Mouse (Mus musculus) ES-E14 (cell line): ENCODE results near the gene Cpt1a. TPM values are rescaled to one million over a fixed set of nuclear protein-coding genes. Genes with fewer than 3 reads are reported as not detected.
A peak's percentile ranks its signal among the peaks of the same experiment; 100 is the strongest.

Source experiments
- DNase-seq: peaks from one replicate; pipeline ENCODE4 v3.0.0-alpha.2; 2013; ENCODE audit warnings: low read depth, low spot score
- H3K27ac ChIP-seq: 2 replicates; pipeline ENCODE4 v1.5.1; 2012; ENCODE audit warnings: low read depth, mild to moderate bottlenecking, low read length, moderate library complexity, mixed read lengths; ENCODE audit not compliant: poor library complexity, insufficient read depth, severe bottlenecking
- H3K36me3 ChIP-seq: 2 replicates; pipeline ENCODE4 v1.6.1; 2012; ENCODE audit warnings: mild to moderate bottlenecking, low read length, moderate library complexity, mixed read lengths; ENCODE audit not compliant: control insufficient read depth, poor library complexity, insufficient read depth, severe bottlenecking
- H3K4me1 ChIP-seq, 2 experiments: fragments of 150-350 bp in 1 of 2; sonication (generic) in 1 of 2; 2 replicates each; pipeline ENCODE4 v1.6.1; 2012; ENCODE audit warnings: low read length in 2 of 2, mild to moderate bottlenecking in 1 of 2, mixed read lengths in 1 of 2; ENCODE audit not compliant: control insufficient read depth in 2 of 2, insufficient read depth in 2 of 2, poor library complexity in 1 of 2
- H3K4me3 ChIP-seq, 2 experiments: fragments of 150-350 bp in 1 of 2; sonication (generic) in 1 of 2; 2 replicates each; pipeline ENCODE4 v1.5.1; 2012; ENCODE audit warnings: low read length in 2 of 2, low read depth in 1 of 2, mild to moderate bottlenecking in 1 of 2, mixed read lengths in 1 of 2; ENCODE audit not compliant: insufficient read depth in 1 of 2, poor library complexity in 1 of 2, severe bottlenecking in 1 of 2
- H3K9ac ChIP-seq: 2 replicates; pipeline ENCODE4 v1.6.1; 2012; ENCODE audit warnings: low read depth, mild to moderate bottlenecking, low read length, mixed read lengths; ENCODE audit not compliant: poor library complexity, insufficient read depth, severe bottlenecking
- H3K9me3 ChIP-seq: fragments of 150-350 bp; sonication (generic); 2 replicates; pipeline ENCODE4 v1.6.1; 2012; ENCODE audit warnings: low read depth, mild to moderate bottlenecking, low read length; ENCODE audit not compliant: control insufficient read depth, insufficient read depth
- CHD2 ChIP-seq: IDR thresholded peaks from 2 replicates; pipeline ENCODE4 v1.6.1; 2014; ENCODE audit warnings: mild to moderate bottlenecking, low read depth, low read length, inconsistent platforms
- HCFC1 ChIP-seq: IDR thresholded peaks from 2 replicates; pipeline ENCODE4 v1.6.1; 2012; ENCODE audit warnings: low read length, inconsistent platforms, borderline replicate concordance; ENCODE audit not compliant: insufficient read depth
- MAFK ChIP-seq: IDR thresholded peaks from 2 replicates; pipeline ENCODE4 v1.6.1; 2014; ENCODE audit warnings: mild to moderate bottlenecking, low read depth, low read length, inconsistent platforms; ENCODE audit not compliant: insufficient read depth
- ZC3H11A ChIP-seq: IDR thresholded peaks from 2 replicates; pipeline ENCODE4 v1.6.1; 2012; ENCODE audit warnings: low read depth, mild to moderate bottlenecking, inconsistent platforms, low read length, borderline replicate concordance
- ZNF384 ChIP-seq: IDR thresholded peaks from 2 replicates; pipeline ENCODE4 v1.6.1; 2012; ENCODE audit warnings: low read depth, low read length, inconsistent platforms
- in situ Hi-C, 2 experiments: fragments of 600-800 bp; cut with MboI; formaldehyde crosslinking; loops; one replicate each; pipeline ENCODE4 v1.15.1; 2025; ENCODE audit warnings: low sequenced_read_pairs in 2 of 2, inconsistent platforms in 1 of 2; ENCODE audit not compliant: unreplicated experiment in 2 of 2
- total RNA-seq: library from RNA; depleted of rRNA; stranded (reverse); fragments of 300-350 nt; gene quantifications from 2 replicates; pipeline ENCODE4 v1.2.3, GENCODE M21; 2012

Gene Cpt1a
- total RNA-seq, 1 experiment = 15.7 TPM

DNA sequence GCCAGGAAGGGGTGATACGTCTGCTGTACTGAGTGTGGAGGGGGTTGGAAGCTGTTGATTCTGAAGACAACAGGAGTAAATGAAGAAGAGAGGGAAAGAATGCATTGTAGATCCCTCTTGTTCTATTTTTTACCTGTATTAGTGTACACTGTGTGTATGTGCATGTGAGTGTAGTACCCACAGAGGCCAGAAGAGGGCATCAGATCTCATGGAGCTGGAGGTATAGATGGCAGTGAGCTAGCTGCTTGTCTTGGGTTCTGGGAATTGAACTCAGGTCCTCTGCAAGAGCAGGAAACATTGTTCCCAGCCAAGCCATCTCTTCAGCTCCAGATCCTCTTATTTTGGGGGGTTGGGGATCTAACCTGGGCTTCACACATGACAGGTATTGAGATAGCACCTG, 25.6 kb downstream of the Cpt1a start:
- H3K36me3 ChIP-seq = peaks cover 12% of the 10 kb centered on the region; the same call in 1 of the 2 replicates
- TF ChIP-seq ZNF384 (no peak), HCFC1 (no peak), MAFK (no peak), CHD2 (no peak), ZC3H11A (no peak)
- H3K4me3 ChIP-seq = no peak overlapping the region
- no peaks in the 10 kb centered on the region for H3K9me3 ChIP-seq
- in situ Hi-C loops = no loop called here
- no peak overlapping the region for H3K27ac ChIP-seq
- H3K9ac ChIP-seq = no peak overlapping the region
- DNase-seq = no peak
- no peaks in the 10 kb centered on the region for H3K4me1 ChIP-seq

DNA sequence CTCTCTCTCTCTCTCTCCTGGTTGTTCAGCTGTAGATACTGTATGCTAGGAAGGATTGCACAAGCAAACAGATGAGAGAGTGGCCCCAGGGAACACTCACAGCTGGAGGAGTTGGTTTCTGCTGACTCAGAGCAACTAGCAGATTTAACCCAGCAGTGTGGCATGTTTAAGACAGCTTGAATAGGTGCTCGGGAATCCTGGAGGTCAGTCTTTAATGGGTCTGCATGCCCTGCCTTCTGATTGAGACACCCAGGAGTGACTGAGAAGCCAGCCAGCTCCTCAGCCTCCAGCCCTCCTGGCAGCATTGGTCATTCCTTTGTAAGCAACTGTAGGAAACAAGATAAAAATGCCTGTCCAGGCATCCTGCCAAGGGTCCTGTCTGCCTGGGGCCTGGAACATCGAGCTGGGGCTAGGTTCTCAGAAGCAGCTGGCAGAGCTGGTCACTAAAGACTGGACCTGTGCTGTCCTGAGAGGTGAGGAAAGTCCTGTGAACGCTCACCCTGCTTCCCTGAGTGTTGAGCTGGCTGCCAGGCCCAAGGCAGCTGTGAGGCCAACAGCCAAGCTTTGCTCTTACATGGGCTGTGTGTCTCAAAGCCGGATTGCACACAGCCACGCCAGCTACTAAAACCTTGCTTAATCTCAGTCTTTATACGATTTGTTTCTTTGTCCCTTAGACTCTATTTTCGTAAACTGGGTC, 31.4 kb downstream of the Cpt1a start:
- Histone ChIP-seq H3K36me3 (peaks cover 31% of the 10 kb centered on the region; the same call in 1 of the 2 replicates), H3K9ac (no peak overlapping the region), H3K27ac (no peak overlapping the region), H3K4me1 (peaks cover 0 to 3% of the 10 kb centered on the region in 2 experiments; a peak in 1 of 4 replicates), H3K4me3 (no peak overlapping the region), H3K9me3 (no peaks in the 10 kb centered on the region)
- no peak for DNase-seq
- in situ Hi-C loops = no loop called here
- TF ChIP-seq ZNF384 (no peak), MAFK (no peak), ZC3H11A (no peak), HCFC1 (no peak), CHD2 (no peak)

DNA sequence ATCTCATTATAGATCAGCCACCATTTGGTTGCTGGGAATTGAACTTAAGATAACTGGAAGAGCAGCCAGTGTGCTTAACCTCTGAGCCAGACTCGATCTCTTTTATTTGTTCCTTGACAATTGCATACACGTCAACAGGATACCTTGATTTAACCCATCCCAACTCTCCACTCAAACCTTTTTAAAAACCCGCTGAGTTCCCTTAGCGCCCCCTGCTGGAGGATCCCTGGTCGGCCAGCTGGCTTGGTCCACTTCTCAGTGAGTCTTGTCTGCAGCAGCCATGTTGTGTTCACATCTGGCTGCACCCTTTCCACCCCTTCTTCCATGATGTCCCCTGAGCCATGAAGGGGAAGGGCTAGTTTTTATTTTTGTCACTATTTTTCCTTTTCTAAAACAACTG, 33.0 kb downstream of the Cpt1a start:
- in situ Hi-C loops = no loop called here
- H3K9ac ChIP-seq = no peak overlapping the region
- peaks cover 0 to 3% of the 10 kb centered on the region in 2 experiments; a peak in 1 of 4 replicates for H3K4me1 ChIP-seq
- no peak overlapping the region for H3K4me3 ChIP-seq
- no peak for TF ChIP-seq ZC3H11A
- TF ChIP-seq MAFK = no peak
- no peak overlapping the region for H3K27ac ChIP-seq
- DNase-seq = peak; percentile 66
- peaks cover 33% of the 10 kb centered on the region for H3K36me3 ChIP-seq
- no peaks in the 10 kb centered on the region for H3K9me3 ChIP-seq

DNA sequence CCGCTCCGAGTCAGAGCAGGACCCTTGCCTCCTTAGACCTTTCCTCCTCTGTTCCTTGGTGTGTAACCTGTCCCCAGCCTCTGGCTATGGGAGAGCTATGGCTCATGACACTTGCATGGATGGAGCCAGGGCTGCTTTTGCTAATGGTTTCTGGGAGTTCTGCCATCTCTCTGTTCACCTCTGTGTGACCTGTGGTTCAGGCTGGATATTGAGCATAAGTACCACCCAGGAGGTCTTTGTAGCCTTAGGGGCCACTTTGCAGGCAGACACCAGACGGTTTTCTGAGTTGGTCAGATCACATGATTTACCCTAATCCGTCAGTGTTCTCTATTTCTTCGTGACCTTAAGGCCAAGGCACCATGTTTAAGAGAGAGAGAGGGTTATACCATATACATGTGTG, 34.4 kb downstream of the Cpt1a start:
- H3K9me3 ChIP-seq = no peaks in the 10 kb centered on the region
- H3K27ac ChIP-seq = no peak overlapping the region
- TF ChIP-seq CHD2 (no peak), MAFK (no peak), HCFC1 (no peak), ZNF384 (no peak), ZC3H11A (no peak)
- H3K4me3 ChIP-seq = no peak overlapping the region
- in situ Hi-C loops = no loop called here
- DNase-seq = no peak
- H3K4me1 ChIP-seq = peaks cover 0 to 3% of the 10 kb centered on the region in 2 experiments; a peak in 1 of 4 replicates
- no peak overlapping the region for H3K9ac ChIP-seq
- peaks cover 33% of the 10 kb centered on the region for H3K36me3 ChIP-seq

- Histone ChIP-seq H3K27ac (no peak overlapping the region), H3K36me3 (peaks cover 37% of the 10 kb centered on the region), H3K9ac (no peak overlapping the region), H3K4me1 (peaks cover 0 to 3% of the 10 kb centered on the region in 2 experiments; a peak in 1 of 4 replicates), H3K9me3 (no peaks in the 10 kb centered on the region), H3K4me3 (no peak overlapping the region)
- in situ Hi-C loops = no loop called here
- no peak for TF ChIP-seq CHD2
- TF ChIP-seq MAFK = no peak
- no peak for TF ChIP-seq ZNF384
- no peak for TF ChIP-seq ZC3H11A
- no peak for TF ChIP-seq HCFC1
- DNase-seq = no peak
Measured at GRCm38 (mm10) chr19:3357620-3358019, 35.5 kb downstream of the Cpt1a start.
